Mouse (Mus musculus): ENCODE measurements around the gene Glipr1l3. TPM values are rescaled to one million over a fixed set of nuclear protein-coding genes. Genes with fewer than 3 reads are reported as not detected.

Gene Glipr1l3
- total and polyA plus RNA-seq, 3 experiments, result not detected

DNA sequence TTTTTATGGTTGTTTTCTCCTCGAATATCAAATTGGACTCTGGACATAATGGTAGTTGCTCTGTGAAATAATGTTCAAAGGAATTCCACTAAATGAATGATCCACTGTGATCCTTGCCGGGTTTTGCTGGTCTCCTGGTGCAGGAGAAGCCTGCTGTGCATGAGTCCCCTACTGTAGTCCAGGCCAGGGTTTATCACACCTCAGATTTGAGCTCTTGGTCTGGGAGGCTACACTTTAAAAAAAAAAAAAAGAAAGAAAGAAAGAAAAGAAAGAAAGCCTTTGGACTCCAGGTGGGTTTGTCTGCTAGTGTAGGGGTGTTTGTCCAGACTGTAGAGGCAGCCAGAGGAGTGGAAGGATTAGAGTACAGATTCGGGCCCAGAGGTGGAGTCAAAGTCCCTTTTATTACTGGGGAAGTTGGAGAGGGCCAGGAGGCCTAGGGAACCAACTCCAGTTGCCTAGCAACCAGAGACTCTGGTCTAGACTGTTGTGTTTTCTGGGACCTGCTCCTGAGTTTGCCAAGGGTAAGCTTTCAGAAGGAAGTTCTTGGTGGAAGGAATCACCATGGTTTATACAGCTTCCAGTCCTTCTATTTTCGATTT is 3.1 kb upstream of the Glipr1l3 start, which contains the start of gene Caps2:
Caps2 (plus strand) TSS at position 454 of the 599 bp plus-strand sequence.
- TF ChIP-seq TAL1 (IDR thresholded peaks at IDR 0.05; ENCODE audit: low read length) (no peak), MAZ (IDR thresholded peaks at IDR 0.05; ENCODE audit: low read depth, low read length) (no peak)
- no peak within 1 kb of the TSS for H3K9ac ChIP-seq (ENCODE audit: control insufficient read depth, low read depth, low read length, poor library complexity, severe bottlenecking)
- H3K36me3 ChIP-seq (ENCODE audit: control insufficient read depth in 1 of 2, insufficient read depth in 2 of 2, low read length in 2 of 2), result no peaks in the 10 kb centered on the region
- H3K4me1 ChIP-seq (ENCODE audit: control insufficient read depth in 1 of 2, insufficient read depth in 2 of 2, low read length in 2 of 2), result no peaks in the 10 kb centered on the region
- H3K9me3 ChIP-seq (replicated peaks; ENCODE audit: insufficient read depth, low read length), result no peaks in the 10 kb centered on the region
- no peak within 1 kb of the TSS for H3K27ac ChIP-seq (ENCODE audit: control insufficient read depth, low read depth, low read length)
- no peak within 1 kb of the TSS for H3K4me3 ChIP-seq (ENCODE audit: control insufficient read depth in 1 of 2, insufficient read depth in 1 of 2, low read depth in 2 of 2, low read length in 2 of 2)
- H3K27me3 ChIP-seq (ENCODE audit: control insufficient read depth in 1 of 2, insufficient read depth in 2 of 2, low read length in 2 of 2), result no peaks in the 10 kb centered on the region; a peak in 1 of 4 replicates
- no peak for DNase-seq (ENCODE audit: low read depth, low spot score)
- H3K79me2 ChIP-seq (ENCODE audit: control insufficient read depth, insufficient read depth, low read length, poor library complexity), result no peaks in the 10 kb centered on the region

DNA sequence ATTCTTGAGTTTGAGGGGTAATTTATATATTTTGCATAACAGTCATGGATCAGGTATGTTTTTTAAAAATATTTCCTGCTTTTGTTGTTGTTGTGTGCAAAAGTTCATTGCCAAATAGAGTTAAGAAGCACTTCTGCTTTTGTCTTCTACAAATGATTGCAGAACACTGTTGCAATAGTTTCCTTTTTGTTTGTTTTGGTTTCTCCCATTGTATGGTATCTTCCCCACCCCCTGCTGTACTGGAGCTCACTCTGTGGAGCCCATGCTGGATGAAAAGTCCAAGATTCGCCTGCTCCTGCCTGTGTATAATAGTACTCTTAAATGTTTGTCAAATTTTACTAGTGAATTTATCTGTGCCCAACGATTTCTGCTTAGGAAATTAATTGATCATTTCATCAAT is 20.3 kb downstream of the Glipr1l3 start:
- DNase-seq (ENCODE audit: low read depth, low spot score), result no peak
- Histone ChIP-seq H3K79me2 (ENCODE audit: control insufficient read depth, insufficient read depth, low read length, poor library complexity) (no peaks in the 10 kb centered on the region), H3K9me3 (replicated peaks; ENCODE audit: insufficient read depth, low read length) (no peaks in the 10 kb centered on the region), H3K4me1 (ENCODE audit: control insufficient read depth in 1 of 2, insufficient read depth in 2 of 2, low read length in 2 of 2) (no peaks in the 10 kb centered on the region), H3K4me3 (ENCODE audit: control insufficient read depth in 1 of 2, insufficient read depth in 1 of 2, low read depth in 2 of 2, low read length in 2 of 2) (no peak overlapping the region), H3K9ac (ENCODE audit: control insufficient read depth, low read depth, low read length, poor library complexity, severe bottlenecking) (no peak overlapping the region), H3K36me3 (ENCODE audit: control insufficient read depth in 1 of 2, insufficient read depth in 2 of 2, low read length in 2 of 2) (no peaks in the 10 kb centered on the region), H3K27me3 (ENCODE audit: control insufficient read depth in 1 of 2, insufficient read depth in 2 of 2, low read length in 2 of 2) (no peaks in the 10 kb centered on the region), H3K27ac (ENCODE audit: control insufficient read depth, low read depth, low read length) (no peak overlapping the region)
- no peak for TF ChIP-seq GATA1 (IDR thresholded peaks at IDR 0.05; ENCODE audit: low read depth, low read length)
- no peak for TF ChIP-seq MAZ (IDR thresholded peaks at IDR 0.05; ENCODE audit: low read depth, low read length)
- no peak for TF ChIP-seq ELF1 (IDR thresholded peaks at IDR 0.05; ENCODE audit: low read depth, low read length)
- TF ChIP-seq CHD1 (IDR thresholded peaks at IDR 0.05; ENCODE audit: low read depth, low read length), result no peak
- no peak for TF ChIP-seq JUND (IDR thresholded peaks at IDR 0.05; ENCODE audit: low read depth, low read length)
- no peak for TF ChIP-seq KAT2A (conservative IDR thresholded peaks at IDR 0.05; ENCODE audit: low read depth, low read length)
- no peak for TF ChIP-seq E2F4 (IDR thresholded peaks at IDR 0.05; ENCODE audit: borderline replicate concordance, low read depth, low read length)
- TF ChIP-seq TAL1 (IDR thresholded peaks at IDR 0.05; ENCODE audit: low read length), result no peak
- no peak for TF ChIP-seq ZNF384 (IDR thresholded peaks at IDR 0.05; ENCODE audit: low read depth, low read length)
- no peak for TF ChIP-seq ZMIZ1 (IDR thresholded peaks at IDR 0.05; ENCODE audit: low read depth, low read length)

DNA sequence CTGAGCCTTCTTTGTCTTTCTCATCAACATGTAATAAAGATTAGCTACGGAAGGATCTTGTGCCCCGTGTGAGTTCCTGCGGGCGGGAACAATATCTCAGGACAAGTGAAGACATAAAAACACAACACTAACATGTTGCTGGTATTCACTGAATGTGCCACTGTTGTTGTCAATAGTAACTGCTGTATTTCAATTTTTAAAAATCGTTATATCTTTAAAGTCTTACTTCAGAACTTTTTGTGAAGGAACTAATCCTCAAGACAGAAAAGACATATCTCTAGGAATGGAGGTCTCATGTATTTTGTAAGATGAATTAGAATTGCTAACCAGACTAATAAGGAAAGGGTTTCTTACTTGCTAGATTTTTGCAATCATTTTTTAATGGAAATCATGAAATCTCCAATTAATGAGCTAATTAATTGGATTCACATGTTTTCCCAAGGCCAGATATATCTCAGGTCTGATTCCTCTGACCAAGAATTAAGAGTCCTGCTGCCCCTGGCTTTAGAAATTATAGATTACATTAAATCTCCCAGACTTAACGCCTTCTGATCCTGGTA is 21.2 kb downstream of the Glipr1l3 start:
- Histone ChIP-seq H3K9ac (ENCODE audit: control insufficient read depth, low read depth, low read length, poor library complexity, severe bottlenecking) (no peak overlapping the region), H3K9me3 (replicated peaks; ENCODE audit: insufficient read depth, low read length) (no peaks in the 10 kb centered on the region), H3K4me3 (ENCODE audit: control insufficient read depth in 1 of 2, insufficient read depth in 1 of 2, low read depth in 2 of 2, low read length in 2 of 2) (no peak overlapping the region), H3K4me1 (ENCODE audit: control insufficient read depth in 1 of 2, insufficient read depth in 2 of 2, low read length in 2 of 2) (no peaks in the 10 kb centered on the region), H3K36me3 (ENCODE audit: control insufficient read depth in 1 of 2, insufficient read depth in 2 of 2, low read length in 2 of 2) (no peaks in the 10 kb centered on the region), H3K79me2 (ENCODE audit: control insufficient read depth, insufficient read depth, low read length, poor library complexity) (no peaks in the 10 kb centered on the region), H3K27me3 (ENCODE audit: control insufficient read depth in 1 of 2, insufficient read depth in 2 of 2, low read length in 2 of 2) (no peaks in the 10 kb centered on the region), H3K27ac (ENCODE audit: control insufficient read depth, low read depth, low read length) (no peak overlapping the region)
- no peak for DNase-seq (ENCODE audit: low read depth, low spot score)
- TF ChIP-seq KAT2A (conservative IDR thresholded peaks at IDR 0.05; ENCODE audit: low read depth, low read length), result no peak
- no peak for TF ChIP-seq MXI1 (IDR thresholded peaks at IDR 0.05; ENCODE audit: low read depth, low read length)
- TF ChIP-seq POLR2AphosphoS5 (IDR thresholded peaks at IDR 0.05; ENCODE audit: borderline replicate concordance, low read depth, low read length), result no peak
- no peak for TF ChIP-seq MYB (IDR thresholded peaks at IDR 0.05; ENCODE audit: low read depth, low read length)
- no peak for TF ChIP-seq GABPA (IDR thresholded peaks at IDR 0.05; ENCODE audit: low read depth, low read length)
- no peak for TF ChIP-seq NELFE (IDR thresholded peaks at IDR 0.05; ENCODE audit: low read depth, low read length)
- no peak for TF ChIP-seq JUND (IDR thresholded peaks at IDR 0.05; ENCODE audit: low read depth, low read length)
- TF ChIP-seq TAL1 (IDR thresholded peaks at IDR 0.05; ENCODE audit: low read length), result no peak
- no peak for TF ChIP-seq GATA1 (IDR thresholded peaks at IDR 0.05; ENCODE audit: low read depth, low read length)
- no peak for TF ChIP-seq MAFK (IDR thresholded peaks at IDR 0.05; ENCODE audit: borderline replicate concordance, low read depth, low read length)
- TF ChIP-seq NRF1 (IDR thresholded peaks at IDR 0.05; ENCODE audit: insufficient read depth, low read depth, low read length, poor library complexity, severe bottlenecking), result no peak
- TF ChIP-seq CHD2 (IDR thresholded peaks at IDR 0.05; ENCODE audit: low read length), result no peak
- no peak for TF ChIP-seq RAD21 (IDR thresholded peaks at IDR 0.05; ENCODE audit: low read depth, low read length)
- no peak for TF ChIP-seq USF1 (IDR thresholded peaks at IDR 0.05; ENCODE audit: low read depth, low read length)
- no peak for TF ChIP-seq RCOR1 (IDR thresholded peaks at IDR 0.05; ENCODE audit: low read depth, low read length)
- TF ChIP-seq SMC3 (IDR thresholded peaks at IDR 0.05; ENCODE audit: low read depth, low read length), result no peak
- TF ChIP-seq MAX (IDR thresholded peaks at IDR 0.05; ENCODE audit: low read length), result no peak
- no peak for TF ChIP-seq E2F4 (IDR thresholded peaks at IDR 0.05; ENCODE audit: borderline replicate concordance, low read depth, low read length)
- TF ChIP-seq ZNF384 (IDR thresholded peaks at IDR 0.05; ENCODE audit: low read depth, low read length), result no peak
- TF ChIP-seq CHD1 (IDR thresholded peaks at IDR 0.05; ENCODE audit: low read depth, low read length), result no peak

All from MEL (cell line).